14 mouse cellular contexts compared by ENCODE assay signal in genomic region chr12:79963443-79964025, GRCm38 (mm10).
A peak's percentile ranks its signal among the peaks of the same experiment; 100 is the strongest.
DNase-seq lines count a peak whose midpoint lies in the region; ATAC-seq and TF ChIP-seq lines count a peak whose summit lies in the region.
"Had no signal": no experiment of that assay in that cellular context is flagged by ENCODE, and none has a peak within 500 bp of the region (broad histone marks: within the 10 kb centered on the region; RNA-seq: fewer than 3 reads in every experiment).

No protein-coding gene starts in this region.

- no peak overlapping the region for H3K9ac ChIP-seq in heart, embryonic 12.5 days
- H3K9ac ChIP-seq: embryonic facial prominence, embryonic 13.5 days had no signal

- 76% methylated on average over 9 of the region's 9 CpGs for WGBS in heart, embryonic 12.5 days

- no peak for ATAC-seq in heart, embryonic 12.5 days (ENCODE audit: insufficient number of reproducible peaks, low FRiP score)
- ATAC-seq: forebrain, embryonic 16.5 days had no signal

- no peaks in the 10 kb centered on the region for H3K36me3 ChIP-seq in heart, embryonic 12.5 days
- H3K36me3 ChIP-seq: embryonic facial prominence, embryonic 13.5 days had no signal

- no peaks in the 10 kb centered on the region for H3K27me3 ChIP-seq in heart, embryonic 12.5 days (replicated peaks)
- H3K27me3 ChIP-seq: embryonic facial prominence, embryonic 13.5 days had no signal

- no peaks in the 10 kb centered on the region for H3K9me3 ChIP-seq in heart, embryonic 12.5 days (replicated peaks)
- H3K9me3 ChIP-seq: embryonic facial prominence, embryonic 13.5 days had no signal

- H3K4me2 ChIP-seq in heart, embryonic 12.5 days = no peak overlapping the region
- H3K4me2 ChIP-seq: embryonic facial prominence, embryonic 13.5 days had no signal

- no peak overlapping the region for H3K27ac ChIP-seq in heart, embryonic 12.5 days (ENCODE audit: poor library complexity, severe bottlenecking)
- H3K27ac ChIP-seq in layer of hippocampus, adult 2 months = no peak overlapping the region
- H3K27ac ChIP-seq: embryonic facial prominence, embryonic 13.5 days had no signal

- H3K4me3 ChIP-seq in heart, embryonic 12.5 days = no peak overlapping the region
- no peak overlapping the region for H3K4me3 ChIP-seq in layer of hippocampus, adult 2 months
- H3K4me3 ChIP-seq: embryonic facial prominence, embryonic 13.5 days had no signal

- DNase-seq in adrenal gland, adult 2 months = peak; percentile 87
- DNase-seq in adrenal gland, postnatal 4 days (ENCODE audit: low spot score in 2 of 2) = no peak
- DNase-seq in heart, postnatal 10 days = peak; percentile 41 to 48
- DNase-seq in ovary, adult 18-20 months (ENCODE audit: low spot score) = peak; percentile 57
- DNase-seq in ovary, postnatal 14 days (ENCODE audit: low spot score) = no peak
- DNase-seq in layer of hippocampus, postnatal 10 days (ENCODE audit: low spot score in 2 of 2) = no peak
- no peak for DNase-seq in layer of hippocampus, adult 2 months (ENCODE audit: low spot score in 2 of 2)
- DNase-seq: cerebellum, adult 9-10 months; gastrocnemius, postnatal 36 days; midbrain, embryonic 14.5 days; thymus, adult 2 months had no signal

- peaks cover 43% of the 10 kb centered on the region for H3K4me1 ChIP-seq in heart, embryonic 12.5 days (replicated peaks)

- no peak for TF ChIP-seq CTCF in layer of hippocampus, adult 2 months (conservative IDR thresholded peaks at IDR 0.05)

- intact Hi-C loops in heart, postnatal 10 days (cut with DNase I) = no loop called here

Comparison
In these comparisons a context has a peak if more than half of its experiments do, and no peak if none do; other contexts are left out.
1. DNase-seq: peak in adrenal gland, adult 2 months (single experiment), heart, postnatal 10 days (2 of 2) and ovary, adult 18-20 months (single experiment); none in adrenal gland, postnatal 4 days (0 of 2), ovary, postnatal 14 days (single experiment), layer of hippocampus, postnatal 10 days (0 of 2) and layer of hippocampus, adult 2 months (0 of 2).